8 mouse cellular contexts compared by ENCODE assay signal in the genomic region with DNA sequence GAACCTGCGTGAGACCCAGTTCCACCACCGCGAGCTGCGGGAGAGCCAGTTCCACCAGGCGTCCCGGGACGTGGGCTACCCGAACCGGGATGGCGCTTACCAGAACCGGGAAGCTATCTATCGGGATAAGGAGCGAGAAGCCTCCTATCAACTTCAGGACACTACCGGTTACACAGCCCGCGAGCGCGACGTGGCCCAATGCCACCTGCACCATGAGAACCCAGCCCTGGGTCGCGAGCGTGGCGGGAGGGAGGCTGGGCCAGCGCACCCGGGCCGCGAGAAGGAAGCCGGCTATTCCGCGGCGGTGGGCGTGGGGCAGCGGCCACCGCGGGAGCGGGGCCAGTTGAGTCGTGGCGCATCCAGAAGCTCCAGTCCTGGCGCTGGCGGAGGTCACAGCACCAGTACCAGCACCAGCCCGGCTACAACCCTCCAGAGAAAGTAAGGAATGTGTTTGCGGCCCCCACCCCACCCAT. TPM values are rescaled to one million over a fixed set of nuclear protein-coding genes. Genes with fewer than 3 reads are reported as not detected.
DNase-seq lines count a peak whose midpoint lies in the region; ATAC-seq and TF ChIP-seq lines count a peak whose summit lies in the region.

No protein-coding gene starts in this region.

- ATAC-seq in forebrain, embryonic 14.5 days, result peak; percentile 29; the same call in 1 of the 2 replicates
- ATAC-seq in midbrain, postnatal 0 days (ENCODE audit: low FRiP score), result 0 out of 2 replicates have a peak, but pooled peaks have one; percentile 3

- H3K4me3 ChIP-seq in lung, adult 2 months (replicated peaks; ENCODE audit: extremely low read depth, low read depth, low read length), result peak overlapping the region; percentile 86
- peak overlapping the region; percentile 52 for H3K4me3 ChIP-seq in forebrain, embryonic 14.5 days (ENCODE audit: low read depth, low read length)
- H3K4me3 ChIP-seq in midbrain, postnatal 0 days (ENCODE audit: low read depth, low read length), result peak overlapping the region; percentile 64

- H3K4me1 ChIP-seq in lung, adult 2 months (ENCODE audit: control insufficient read depth, insufficient read depth, low read length), result peaks cover 14% of the 10 kb centered on the region
- H3K4me1 ChIP-seq in forebrain, embryonic 14.5 days (ENCODE audit: control insufficient read depth, insufficient read depth, low read length), result no peaks in the 10 kb centered on the region
- peaks cover 4% of the 10 kb centered on the region; the same call in 1 of the 2 replicates for H3K4me1 ChIP-seq in midbrain, postnatal 0 days (ENCODE audit: insufficient read depth, low read length)

- H3K9ac ChIP-seq in forebrain, embryonic 14.5 days (ENCODE audit: low read length), result peak overlapping the region; percentile 65
- peak overlapping the region; percentile 70 for H3K9ac ChIP-seq in midbrain, postnatal 0 days (replicated peaks; ENCODE audit: low read length, poor library complexity, severe bottlenecking)

- peak; percentile 9 for DNase-seq in lung, adult 2 months
- DNase-seq in lung, postnatal 25 days (ENCODE audit: low spot score), result no peak
- DNase-seq in brain, adult 2 months (ENCODE audit: low read depth, low spot score), result peak; percentile 31
- DNase-seq in forebrain, embryonic 14.5 days (ENCODE audit: low spot score), result no peak
- peak; percentile 23 for DNase-seq in kidney, postnatal 10 days
- DNase-seq in midbrain, postnatal 0 days (ENCODE audit: low spot score), result no peak
- no peak for DNase-seq in left cerebral cortex, adult 18-20 months (ENCODE audit: low spot score in 2 of 2)
- DNase-seq in ovary, postnatal 14 days (ENCODE audit: low spot score), result no peak

- peak overlapping the region; percentile 70 for H3K4me2 ChIP-seq in forebrain, embryonic 14.5 days (ENCODE audit: low read length)
- peak overlapping the region; percentile 60 for H3K4me2 ChIP-seq in midbrain, postnatal 0 days (ENCODE audit: low read depth, low read length, poor library complexity, severe bottlenecking)

- H3K27ac ChIP-seq in forebrain, embryonic 14.5 days (ENCODE audit: low read depth, low read length), result no peak overlapping the region
- no peak overlapping the region for H3K27ac ChIP-seq in midbrain, postnatal 0 days (ENCODE audit: low read depth, low read length)

- H3K36me3 ChIP-seq in forebrain, embryonic 14.5 days (ENCODE audit: control insufficient read depth, insufficient read depth, low read length), result no peaks in the 10 kb centered on the region
- H3K36me3 ChIP-seq in midbrain, postnatal 0 days (ENCODE audit: insufficient read depth, low read length), result no peaks in the 10 kb centered on the region

- TF ChIP-seq CTCF in lung, adult 2 months (IDR thresholded peaks at IDR 0.05; ENCODE audit: insufficient read depth, low read length), result no peak
- TF ChIP-seq CTCF in midbrain, postnatal 0 days (IDR thresholded peaks at IDR 0.05), result no peak

- peaks cover 14% of the 10 kb centered on the region for H3K27me3 ChIP-seq in forebrain, embryonic 14.5 days (replicated peaks; ENCODE audit: control insufficient read depth, insufficient read depth, low read length)
- peaks cover 43% of the 10 kb centered on the region for H3K27me3 ChIP-seq in midbrain, postnatal 0 days (ENCODE audit: insufficient read depth, low read length)

- WGBS in lung, adult 2 months, result 19% methylated on average over 42 of the region's 42 CpGs
- WGBS in forebrain, embryonic 14.5 days, result 22% methylated on average over 41 of the region's 42 CpGs
- 15% methylated on average over 29 of the region's 42 CpGs for WGBS in midbrain, postnatal 0 days

- TF ChIP-seq POLR2A in lung, adult 2 months (IDR thresholded peaks at IDR 0.05; ENCODE audit: borderline replicate concordance, extremely low read depth, low read depth, low read length), result no peak

- H3K9me3 ChIP-seq in forebrain, embryonic 14.5 days (replicated peaks; ENCODE audit: control insufficient read depth, low read length), result no peaks in the 10 kb centered on the region
- H3K9me3 ChIP-seq in midbrain, postnatal 0 days (ENCODE audit: low read length), result no peaks in the 10 kb centered on the region

RNA-seq across cellular contexts. Expression of a gene that starts 0.7 kb away (rescaled TPM):
- 19.7 and 27.4 TPM in 2 replicates for polyA plus RNA-seq in lung, adult 2 months (2012; rRNA removed)
- polyA plus RNA-seq in forebrain, embryonic 14.5 days (2014; fragmentation: Nextera tagmentation; extraction: Ambion mirVana), result 4.6 and 5.5 TPM in 2 replicates
- total RNA-seq in midbrain, postnatal 0 days (2014; rRNA removed), result 23.2 and 28.6 TPM in 2 replicates
- polyA plus RNA-seq in midbrain, postnatal 0 days (2015; fragmentation: Nextera tagmentation; extraction: Ambion mirVana), result 7.3 and 7.7 TPM in 2 replicates
- total RNA-seq in left cerebral cortex, adult 18-20 months (2021), result 100 to 1,000 TPM; 141 to 142 TPM

Comparison
In these comparisons a context has a peak if more than half of its experiments do, and no peak if none do; other contexts are left out.
1. DNase-seq: peak in lung, adult 2 months (single experiment), brain, adult 2 months (single experiment) and kidney, postnatal 10 days (single experiment); none in lung, postnatal 25 days (single experiment), forebrain, embryonic 14.5 days (single experiment), midbrain, postnatal 0 days (single experiment), left cerebral cortex, adult 18-20 months (0 of 2) and ovary, postnatal 14 days (single experiment).
2. Peak in every context shown above with its lines, with median percentiles within 50 percentile points of each other: H3K4me3 ChIP-seq.